In genomic region chr17:45312510-45313266, GRCm38 (mm10) we compare ENCODE assay signal across 10 mouse cellular contexts.
DNase-seq lines count a peak whose midpoint lies in the region; ATAC-seq lines count a peak whose summit lies in the region.
"Had no signal": no experiment of that assay in that cellular context is flagged by ENCODE, and none has a peak within 500 bp of the region (broad histone marks: within the 10 kb centered on the region; RNA-seq: fewer than 3 reads in every experiment).

No protein-coding gene starts in this region.

- H3K27me3 ChIP-seq in neural tube, embryonic 14.5 days (ENCODE audit: control insufficient read depth, insufficient read depth, low read length): no peaks in the 10 kb centered on the region
- H3K27me3 ChIP-seq in midbrain, embryonic 11.5 days (ENCODE audit: control insufficient read depth, insufficient read depth, low read length): no peaks in the 10 kb centered on the region
- H3K27me3 ChIP-seq: embryonic facial prominence, embryonic 13.5 days; liver, embryonic 15.5 days had no signal

- WGBS in neural tube, embryonic 14.5 days: 48% methylated on average over 5 of the region's 5 CpGs
- 78% methylated on average over 5 of the region's 5 CpGs for WGBS in midbrain, embryonic 11.5 days

- no peak overlapping the region for H3K27ac ChIP-seq in neural tube, embryonic 14.5 days (ENCODE audit: low read depth, low read length)
- no peak overlapping the region for H3K27ac ChIP-seq in midbrain, embryonic 11.5 days (ENCODE audit: low read depth, low read length)
- H3K27ac ChIP-seq: embryonic facial prominence, embryonic 13.5 days; liver, embryonic 15.5 days had no signal

- intact Hi-C loops in heart, postnatal 36 days (cut with DNase I): no loop called here

- DNase-seq in layer of hippocampus, adult 11-12 months (ENCODE audit: low spot score): peak; percentile 15
- DNase-seq in layer of hippocampus, adult 9-10 months (ENCODE audit: low spot score): no peak
- DNase-seq in cerebellum, postnatal 25 days: peak; percentile 77 to 81
- peak; percentile 60 to 61 for DNase-seq in heart, postnatal 36 days
- peak; percentile 10 to 36 for DNase-seq in left cerebral cortex, adult 18-20 months (ENCODE audit: low spot score in 2 of 2)
- no peak for DNase-seq in midbrain, embryonic 11.5 days (ENCODE audit: low spot score, missing footprints)
- DNase-seq in thymus, postnatal 0 days (ENCODE audit: low spot score): no peak

- no peak overlapping the region for H3K4me2 ChIP-seq in neural tube, embryonic 14.5 days (ENCODE audit: low read depth, low read length)
- no peak overlapping the region for H3K4me2 ChIP-seq in midbrain, embryonic 11.5 days
- H3K4me2 ChIP-seq: embryonic facial prominence, embryonic 13.5 days; liver, embryonic 15.5 days had no signal

- H3K4me3 ChIP-seq in neural tube, embryonic 14.5 days (ENCODE audit: low read depth, low read length): no peak overlapping the region
- no peak overlapping the region for H3K4me3 ChIP-seq in midbrain, embryonic 11.5 days (ENCODE audit: low read depth, low read length)
- H3K4me3 ChIP-seq: embryonic facial prominence, embryonic 13.5 days; liver, embryonic 15.5 days had no signal

- H3K4me1 ChIP-seq in neural tube, embryonic 14.5 days (ENCODE audit: control insufficient read depth, insufficient read depth, low read length): no peaks in the 10 kb centered on the region
- no peaks in the 10 kb centered on the region for H3K4me1 ChIP-seq in midbrain, embryonic 11.5 days (ENCODE audit: control insufficient read depth, insufficient read depth, low read length)
- H3K4me1 ChIP-seq: embryonic facial prominence, embryonic 13.5 days; liver, embryonic 15.5 days had no signal

- no peaks in the 10 kb centered on the region for H3K36me3 ChIP-seq in neural tube, embryonic 14.5 days (ENCODE audit: control insufficient read depth, insufficient read depth, low read length)
- H3K36me3 ChIP-seq in midbrain, embryonic 11.5 days (ENCODE audit: control insufficient read depth, insufficient read depth, low read length): no peaks in the 10 kb centered on the region
- H3K36me3 ChIP-seq: embryonic facial prominence, embryonic 13.5 days; liver, embryonic 15.5 days had no signal

- H3K9me3 ChIP-seq in neural tube, embryonic 14.5 days (ENCODE audit: control insufficient read depth, low read length): peaks cover 4% of the 10 kb centered on the region; the same call in 1 of the 2 replicates
- H3K9me3 ChIP-seq in midbrain, embryonic 11.5 days (ENCODE audit: control insufficient read depth, low read length): no peaks in the 10 kb centered on the region
- H3K9me3 ChIP-seq: liver, embryonic 15.5 days had no signal

- H3K9ac ChIP-seq in neural tube, embryonic 14.5 days (replicated peaks; ENCODE audit: low read depth, low read length): no peak overlapping the region
- no peak overlapping the region for H3K9ac ChIP-seq in midbrain, embryonic 11.5 days (ENCODE audit: low read length)
- H3K9ac ChIP-seq: embryonic facial prominence, embryonic 13.5 days; liver, embryonic 15.5 days had no signal

- peak; percentile 68 for ATAC-seq in neural tube, embryonic 14.5 days (ENCODE audit: low read depth)
- no peak for ATAC-seq in midbrain, embryonic 11.5 days (ENCODE audit: low FRiP score)

Comparison
In these comparisons a context has a peak if more than half of its experiments do, and no peak if none do; other contexts are left out.
1. DNase-seq: peak in layer of hippocampus, adult 11-12 months (single experiment), cerebellum, postnatal 25 days (2 of 2), heart, postnatal 36 days (2 of 2) and left cerebral cortex, adult 18-20 months (2 of 2); none in layer of hippocampus, adult 9-10 months (single experiment), midbrain, embryonic 11.5 days (single experiment) and thymus, postnatal 0 days (single experiment).